Mouse (Mus musculus) frontal cortex, adult (tissue): ENCODE measurements at regions not wholly inside any gene's neighbourhood (a gene's known extent, or its start where the extent isn't known, plus 50 kb on each side); places are given as distances from the start of the nearest gene placed in this dataset.
"Not testable (repeated sequence)": the region's sequence is repeated elsewhere in the genome, so short reads cannot be mapped to it uniquely, and the experiment has no call there.

Experiments
- ATAC-seq: cut with Nextera tagmentation; 2 replicates; pipeline ENCODE4 v1.9.2; 2017; ENCODE audit warnings: mild to moderate bottlenecking, moderate library complexity, mixed read lengths; ENCODE audit not compliant: low TSS enrichment

- ATAC-seq = peak; percentile 92
These were observed 161.5 kb downstream of the Cartpt start for GRCm38 (mm10) chr13:99739420-99739819.

GRCm38 (mm10) chr13:99737271-99737670, 163.6 kb downstream of the Cartpt start:
- no peak for ATAC-seq

GRCm38 (mm10) chr13:99729145-99729544, 171.7 kb downstream of the Cartpt start:
- no peak for ATAC-seq

- peak; percentile 47 for ATAC-seq
These were observed 176.6 kb downstream of the Cartpt start for GRCm38 (mm10) chr13:99724245-99724644.

- ATAC-seq = no peak
These were observed 177.5 kb downstream of the Cartpt start for GRCm38 (mm10) chr13:99723237-99723981.

GRCm38 (mm10) chr13:99720566-99720965, 180.3 kb downstream of the Cartpt start:
- no peak for ATAC-seq

- no peak for ATAC-seq
These were observed 180.2 kb upstream of the Map1b start for GRCm38 (mm10) chr13:99696559-99696890.

GRCm38 (mm10) chr13:99695874-99696558, 179.7 kb upstream of the Map1b start:
- ATAC-seq = no peak

- ATAC-seq = no peak
These were observed 163.6 kb upstream of the Map1b start for GRCm38 (mm10) chr13:99679934-99680333.

- peak; percentile 80 for ATAC-seq
These were observed 163.1 kb upstream of the Map1b start for GRCm38 (mm10) chr13:99679430-99679829.

GRCm38 (mm10) chr13:99676393-99676792, 160.1 kb upstream of the Map1b start:
- 0 out of 2 replicates have a peak, but pooled peaks have one; percentile 18 for ATAC-seq

- peak; percentile 73 for ATAC-seq
These were observed 159.6 kb upstream of the Map1b start for GRCm38 (mm10) chr13:99675951-99676350.

GRCm38 (mm10) chr13:99672714-99673113, 156.4 kb upstream of the Map1b start:
- ATAC-seq = no peak

- ATAC-seq = no peak
These were observed 155.4 kb upstream of the Map1b start for GRCm38 (mm10) chr13:99671747-99672146.

GRCm38 (mm10) chr13:99669987-99670534, 153.7 kb upstream of the Map1b start:
- no peak for ATAC-seq

- ATAC-seq = no peak
These were observed 152.3 kb upstream of the Map1b start for GRCm38 (mm10) chr13:99668613-99669012.

- ATAC-seq = no peak
These were observed 149.7 kb upstream of the Map1b start for GRCm38 (mm10) chr13:99666086-99666485.

GRCm38 (mm10) chr13:99663422-99663821, 147.1 kb upstream of the Map1b start:
- not testable (repeated sequence) for ATAC-seq

GRCm38 (mm10) chr13:99647661-99648204, 131.4 kb upstream of the Map1b start:
- no peak for ATAC-seq

GRCm38 (mm10) chr13:99644771-99645170, 128.4 kb upstream of the Map1b start:
- ATAC-seq = peak; percentile 66

GRCm38 (mm10) chr13:99642811-99643210, 126.5 kb upstream of the Map1b start:
- ATAC-seq = no peak

GRCm38 (mm10) chr13:99642301-99642700, 126.0 kb upstream of the Map1b start:
- no peak for ATAC-seq
